Mouse (Mus musculus): ENCODE results near the gene Prkca.

Gene Prkca

DNA sequence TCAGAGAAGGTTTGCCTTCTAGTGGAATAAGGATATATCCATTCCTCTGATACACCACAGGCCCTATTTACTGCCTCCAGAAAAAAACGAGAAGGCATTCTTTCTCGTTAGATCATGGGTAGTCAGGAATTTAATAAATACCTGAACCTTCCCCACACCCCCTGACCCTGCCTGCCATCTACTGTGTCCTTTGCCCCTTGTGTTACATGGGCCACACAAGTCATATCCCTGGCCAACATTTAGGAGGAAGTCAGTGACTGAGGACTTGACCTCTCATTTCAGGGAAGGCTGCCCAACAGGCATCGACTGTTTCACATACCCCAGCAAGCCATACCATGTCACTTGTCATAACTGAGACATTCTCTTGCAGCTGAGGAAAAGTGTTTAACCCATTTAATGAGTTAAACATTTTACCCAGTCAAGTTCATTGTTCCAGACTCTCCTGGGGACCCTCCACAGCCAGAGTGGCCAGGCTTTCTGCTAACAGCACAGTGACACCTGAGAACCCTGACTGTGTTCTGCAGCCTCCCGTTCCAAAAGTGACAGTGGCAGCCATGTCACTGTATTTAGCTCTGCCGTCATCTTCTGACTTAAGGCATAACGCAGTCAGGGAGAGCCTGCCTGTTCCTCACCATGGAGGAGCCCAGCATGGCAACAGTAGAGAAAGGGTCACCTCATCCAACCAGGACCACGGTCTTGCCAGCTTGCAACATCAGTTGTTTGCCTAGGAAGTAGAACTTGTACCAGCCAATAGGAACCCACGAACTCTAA, 114.4 kb downstream of the Prkca start:
- DNase-seq: no peak

DNA sequence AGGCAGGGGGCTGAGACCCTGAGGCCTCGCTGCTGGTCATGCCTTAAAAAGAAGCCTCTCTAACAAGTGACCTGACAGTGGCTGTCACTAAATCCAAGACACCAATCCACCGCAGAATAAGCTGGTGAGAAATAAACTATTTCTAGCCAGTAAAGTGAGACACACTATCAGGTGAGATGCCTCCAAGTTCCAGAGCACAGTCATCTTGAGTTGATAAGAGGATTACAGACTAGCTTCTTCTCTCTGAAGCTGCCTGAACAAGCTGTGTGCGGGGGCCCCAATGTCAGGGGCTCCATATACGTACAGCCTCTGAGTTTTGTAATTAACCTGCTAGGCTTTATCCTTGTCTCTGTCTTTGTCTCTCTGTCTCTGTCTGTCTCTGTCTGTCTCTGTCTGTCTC, 115.2 kb downstream of the Prkca start:
- no peak for DNase-seq

DNA sequence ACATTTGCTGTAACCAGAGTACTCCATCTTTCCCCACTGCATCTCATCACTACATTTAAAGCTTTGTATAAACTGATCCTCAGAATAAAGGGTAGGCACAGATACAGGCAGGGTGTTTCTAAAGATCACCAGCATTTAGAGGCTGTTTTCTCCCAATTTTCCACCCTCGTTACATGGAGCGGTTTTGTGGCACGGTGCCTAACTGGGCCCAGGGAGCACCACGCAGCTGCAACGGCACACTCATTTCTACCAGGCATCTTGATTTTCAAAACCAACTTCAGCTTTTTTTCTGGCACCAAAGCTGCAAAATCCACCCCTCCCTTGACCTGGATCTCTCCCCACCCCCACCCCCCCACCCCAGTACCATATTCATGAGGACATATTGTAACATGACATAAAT, 117.5 kb downstream of the Prkca start:
- no peak for DNase-seq

DNA sequence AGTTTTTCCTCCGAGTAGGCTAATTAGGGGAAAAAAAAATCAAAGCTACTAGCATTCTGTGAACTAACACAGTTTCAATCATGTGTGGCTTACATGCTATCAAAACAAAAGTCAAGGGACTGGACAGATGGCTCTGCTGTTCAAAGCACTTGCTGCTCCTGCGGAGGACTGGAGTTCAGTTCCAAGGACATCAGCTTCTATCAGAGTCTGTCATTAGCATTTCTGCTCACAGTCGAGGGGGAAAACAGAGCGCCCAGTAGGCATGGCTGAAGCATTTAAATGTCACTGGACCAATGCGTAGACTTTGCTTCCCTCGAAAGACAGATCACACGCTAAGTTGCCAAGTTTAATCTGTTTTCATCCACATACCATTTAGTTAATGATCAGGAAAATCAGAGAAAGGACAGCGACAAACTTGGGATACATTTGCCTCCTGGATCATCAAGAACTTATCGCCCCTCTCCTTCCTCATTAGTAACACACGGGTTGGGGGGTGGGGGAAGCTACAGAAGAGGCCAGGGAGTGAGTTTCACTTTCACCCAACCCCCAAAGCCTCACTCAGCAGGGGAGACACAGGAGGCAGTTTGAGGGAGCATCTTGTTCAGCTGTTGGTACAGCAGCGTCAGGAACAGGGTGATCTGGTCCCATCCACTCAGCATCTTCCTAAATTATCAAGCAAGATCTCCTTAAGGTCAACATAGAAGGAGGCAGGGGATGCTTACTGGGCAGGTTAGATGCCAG, 119.3 kb downstream of the Prkca start:
- no peak for DNase-seq

DNA sequence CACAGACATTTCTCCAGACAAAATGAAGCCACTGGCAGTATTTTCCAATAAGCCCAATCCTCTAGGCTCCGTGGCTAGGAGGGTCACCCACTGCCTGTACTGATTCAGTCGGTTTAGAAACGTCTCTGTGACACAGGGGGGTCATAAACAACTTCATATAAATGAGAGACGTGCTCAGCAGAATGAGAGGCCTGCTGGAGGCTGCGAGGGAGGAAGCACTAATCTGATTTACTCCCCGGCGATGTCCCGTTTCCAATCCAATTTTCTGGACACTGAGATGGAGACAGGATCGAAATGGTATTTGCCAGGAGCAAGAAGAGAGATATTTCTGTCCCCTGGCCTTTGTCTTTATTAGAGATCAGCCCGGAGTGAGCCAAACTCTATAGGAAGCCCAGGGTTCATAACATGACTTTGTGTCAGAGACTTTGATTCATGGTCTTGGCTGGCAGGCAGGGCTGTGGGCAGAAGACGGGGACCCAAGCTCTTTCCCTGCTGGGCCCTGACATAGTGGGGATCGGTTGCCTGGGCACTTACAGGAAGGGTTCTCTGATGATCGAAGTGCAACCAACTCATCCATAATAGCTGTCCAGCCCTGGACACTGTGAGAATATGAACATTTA, 120.0 kb downstream of the Prkca start:
- no peak for DNase-seq

DNA sequence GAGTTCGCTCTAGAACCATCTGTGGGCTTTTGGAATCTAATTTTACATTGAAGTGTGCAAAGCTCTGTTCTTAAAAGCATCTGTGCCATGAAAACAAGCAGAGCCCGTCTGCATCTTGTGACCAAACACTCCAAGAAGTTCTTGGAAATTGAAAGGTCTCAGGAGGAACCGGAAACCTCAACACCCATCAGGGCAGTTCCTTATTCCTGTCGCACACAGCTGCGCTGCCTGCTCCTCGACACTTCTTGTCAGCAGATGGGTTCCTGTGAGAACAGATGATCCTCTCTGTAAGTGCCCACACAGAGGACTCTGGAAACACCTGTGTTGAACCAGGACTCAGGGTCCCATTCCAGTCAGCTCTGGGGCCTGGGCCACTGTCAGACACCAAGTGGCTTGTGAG, 120.6 kb downstream of the Prkca start:
- peak; percentile 49 to 54 for DNase-seq

DNA sequence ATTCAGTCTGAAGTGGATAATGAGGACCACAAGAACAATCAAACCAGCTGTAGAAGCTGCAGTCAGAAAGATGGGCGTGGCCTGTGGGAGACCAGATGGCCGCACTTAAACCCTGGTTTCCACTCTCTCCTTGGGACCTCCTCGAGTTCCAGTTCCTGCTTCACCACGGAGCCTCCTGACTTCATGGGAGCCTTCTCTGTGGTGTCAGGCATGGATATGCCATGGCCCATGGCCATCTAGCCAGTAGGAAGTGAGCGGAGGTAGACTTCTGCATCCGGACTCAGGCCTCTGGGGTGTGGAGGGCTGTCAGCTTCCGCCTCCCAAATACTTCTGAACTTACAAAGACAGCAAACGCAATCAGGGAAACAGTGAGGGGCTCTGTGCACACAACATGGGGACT, 121.1 kb downstream of the Prkca start:
- DNase-seq: peak; percentile 45 to 51

DNA sequence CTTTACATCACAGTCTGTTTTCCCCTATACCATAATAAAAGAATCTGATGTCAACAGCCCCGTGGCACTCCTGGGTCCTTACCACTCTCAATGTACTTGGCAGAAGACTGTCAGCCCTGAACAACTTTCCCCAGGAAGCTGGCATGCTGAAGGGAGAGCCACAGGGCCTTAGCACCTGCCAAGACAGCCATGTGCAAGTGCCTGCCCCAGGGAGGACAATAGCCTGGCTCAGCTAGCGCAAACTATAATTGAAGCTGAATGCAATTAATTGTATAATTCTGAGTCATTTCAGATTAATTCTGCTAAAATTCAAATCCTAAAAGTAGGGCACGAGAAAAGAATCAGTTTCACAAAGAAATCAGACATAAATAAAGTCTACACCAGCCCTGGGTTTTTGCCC, 121.7 kb downstream of the Prkca start:
- DNase-seq: no peak

DNA sequence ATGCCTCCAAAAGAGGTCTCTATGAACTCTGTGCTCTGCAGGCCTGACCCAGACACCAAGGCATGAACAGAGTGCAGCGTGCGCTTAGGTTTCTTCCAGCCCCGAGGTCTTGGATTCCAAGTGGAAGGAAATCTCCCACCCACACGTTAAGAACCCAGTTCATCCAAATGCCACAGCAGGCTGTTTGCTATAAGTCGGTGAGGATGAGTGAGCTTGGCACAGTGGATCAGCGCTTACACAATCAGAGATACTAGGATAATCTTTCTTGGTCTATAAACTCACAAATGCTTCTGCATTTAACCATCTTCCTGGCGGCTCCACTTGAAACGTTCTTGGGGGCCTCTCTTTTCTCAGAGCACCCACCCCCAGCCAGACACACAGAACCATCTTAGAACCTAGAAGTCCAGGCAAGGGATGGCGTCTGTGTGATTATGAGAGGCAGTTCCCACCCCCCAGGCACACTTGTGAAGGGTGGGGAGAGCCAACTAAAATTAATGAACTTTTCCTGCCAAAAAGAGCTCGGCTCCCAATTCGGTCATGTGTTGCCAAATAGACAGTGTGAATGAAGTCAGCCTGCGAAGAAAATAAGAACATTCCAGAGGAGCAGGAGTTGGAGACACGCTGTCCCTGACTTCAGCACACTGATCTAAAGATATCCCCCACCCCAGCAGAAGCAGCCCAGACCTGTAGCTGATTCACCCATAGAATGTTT, 122.4 kb downstream of the Prkca start:
- peak in 1 of 2 experiments; percentile 40 for DNase-seq

DNA sequence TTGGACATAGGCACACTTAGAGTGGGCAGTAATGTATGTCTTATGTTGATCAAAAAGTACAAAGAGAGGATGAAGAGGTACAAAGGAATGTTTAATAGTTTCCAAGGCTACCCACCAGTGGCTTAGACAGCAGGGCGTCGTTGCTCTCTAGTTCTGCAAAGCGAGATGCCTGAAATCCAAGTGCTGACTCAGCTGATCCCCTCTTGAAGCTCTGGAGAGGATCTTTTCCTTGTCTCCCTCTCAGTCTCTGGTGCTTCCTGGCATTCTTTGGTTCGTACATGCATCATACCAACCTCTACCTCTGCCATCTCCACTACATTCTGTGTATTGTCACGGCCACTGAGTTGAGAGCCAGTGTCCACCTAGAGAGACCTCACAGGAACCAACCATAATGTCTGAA, 123.1 kb downstream of the Prkca start:
- DNase-seq: no peak

DNA sequence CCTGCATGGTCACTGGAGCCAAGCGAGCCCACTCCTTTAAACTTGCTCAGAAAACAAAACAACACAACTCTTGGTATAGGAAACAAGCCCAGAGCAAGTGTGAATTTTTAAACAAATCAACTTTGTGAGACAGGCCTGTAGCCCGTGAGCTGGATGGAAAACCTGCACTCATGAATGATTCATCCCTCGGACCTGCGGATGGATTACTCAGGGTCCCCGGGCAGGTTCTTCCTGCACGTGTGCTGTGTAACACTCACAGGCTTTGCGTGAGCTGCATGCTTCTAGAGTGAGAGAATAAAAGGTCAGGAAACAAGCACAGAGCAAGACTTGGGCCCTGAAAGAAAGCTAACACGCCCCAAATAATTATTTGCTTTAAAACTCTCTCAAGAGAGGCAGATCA, 126.7 kb downstream of the Prkca start:
- DNase-seq: no peak

DNA sequence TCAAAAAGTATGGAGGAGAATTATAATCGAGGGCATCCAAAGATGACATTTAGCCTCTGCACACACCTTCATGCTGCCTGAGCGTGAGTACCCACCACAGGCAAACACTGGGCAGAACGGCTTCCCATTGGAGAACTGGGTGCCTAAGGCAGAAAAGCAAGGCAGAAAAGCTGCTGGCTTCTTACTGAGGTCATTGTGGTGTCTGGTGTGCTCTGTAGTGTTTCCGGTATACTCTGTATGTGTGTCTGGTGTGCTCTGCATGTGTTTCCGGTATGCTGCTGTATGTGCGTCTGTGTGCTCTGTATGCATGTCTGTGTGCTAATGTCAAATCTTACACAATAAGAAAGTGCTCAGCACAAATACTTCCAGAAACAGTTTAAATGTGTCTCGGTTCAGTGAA, 127.7 kb downstream of the Prkca start:
- no peak for DNase-seq

DNA sequence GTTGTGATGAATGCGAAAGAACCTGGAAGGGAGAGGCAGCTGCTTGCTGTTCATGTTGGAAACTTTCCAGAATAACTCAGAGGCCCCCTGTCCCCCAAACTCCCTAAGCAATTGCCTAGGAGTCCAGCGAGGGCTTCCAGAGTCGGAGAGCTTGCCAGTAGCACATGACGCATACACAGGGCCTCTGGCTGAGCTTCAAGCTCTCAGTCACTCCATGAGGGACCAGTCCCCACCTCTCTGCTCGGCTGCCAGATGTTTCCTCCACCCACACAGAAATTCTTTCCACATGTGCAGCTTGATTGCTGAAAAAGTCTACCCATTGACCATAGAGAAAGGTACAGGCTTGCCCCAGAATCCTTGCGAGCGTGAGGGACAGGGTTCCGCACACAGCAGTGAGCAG, 128.3 kb downstream of the Prkca start:
- peak; percentile 74 to 80 for DNase-seq

DNA sequence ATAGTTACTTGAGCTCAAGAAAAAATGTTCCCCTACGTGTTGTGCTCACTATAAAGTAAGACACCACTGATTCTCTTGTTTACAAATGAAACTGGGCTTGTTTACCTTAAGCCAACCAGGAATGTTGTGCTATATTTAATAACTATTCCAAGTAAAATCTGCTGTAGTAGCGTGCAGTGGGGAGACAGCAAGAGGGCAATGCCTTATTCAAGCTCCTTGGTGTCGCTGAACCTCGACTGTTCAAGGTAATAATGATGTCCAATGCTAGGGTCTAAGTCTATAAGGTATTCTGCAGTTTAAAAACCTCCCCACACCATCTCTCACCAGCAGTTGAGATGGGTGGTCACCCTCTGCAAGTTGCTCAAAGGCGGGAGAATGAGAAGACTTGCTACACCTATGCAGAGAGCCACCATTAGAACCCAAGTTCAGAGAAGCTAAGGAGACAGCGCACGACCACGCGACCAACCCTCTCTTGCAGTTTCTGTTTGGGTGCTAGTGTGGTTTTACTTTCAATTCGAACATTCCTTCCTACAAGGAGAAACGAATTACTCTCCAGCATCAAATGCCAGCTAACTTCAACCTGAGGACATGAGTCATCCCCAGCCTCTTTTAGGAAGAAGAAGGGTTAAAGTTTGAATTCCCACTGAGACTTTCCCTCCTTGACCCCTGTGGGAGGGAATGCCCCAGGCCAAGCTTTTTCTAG, 129.1 kb downstream of the Prkca start:
- no peak for DNase-seq

DNA sequence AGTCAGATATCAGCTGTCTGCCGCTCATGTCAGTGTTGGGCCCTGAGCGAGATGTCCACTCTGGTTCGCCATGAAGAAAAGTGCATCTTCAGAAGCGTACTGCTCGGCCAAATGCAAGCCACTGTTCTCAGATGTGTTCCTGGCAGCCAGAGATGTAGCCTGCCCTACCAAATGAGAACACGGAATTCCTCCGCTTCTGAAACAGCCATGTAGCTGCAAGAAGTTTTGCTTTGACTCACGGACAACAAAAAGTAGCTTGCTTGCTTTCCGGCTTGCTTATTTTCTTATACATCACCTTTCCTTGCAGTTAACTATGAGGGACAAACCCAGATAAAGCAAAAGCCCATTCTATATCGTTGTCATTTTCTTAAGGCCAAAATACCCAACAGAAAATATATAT, 129.9 kb downstream of the Prkca start:
- DNase-seq: no peak

DNA sequence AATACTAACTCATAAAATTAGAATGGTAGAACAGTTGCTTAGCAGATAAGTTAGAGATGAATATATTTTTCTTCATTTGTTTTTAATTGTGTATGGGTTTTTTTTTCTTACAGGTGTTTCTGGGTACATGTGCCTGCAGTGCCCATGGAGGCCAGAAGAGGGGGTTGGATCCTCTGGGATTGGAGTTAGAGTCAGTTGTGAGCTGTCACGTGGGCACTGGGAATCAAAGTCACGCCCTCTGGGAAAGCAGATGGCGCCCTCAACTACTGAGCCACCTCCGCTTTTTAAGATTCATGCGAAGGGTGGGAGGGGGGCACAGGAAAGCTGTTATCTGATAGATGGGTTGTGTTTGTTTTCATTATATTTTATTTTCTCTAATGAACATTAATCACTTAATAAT, 131.1 kb downstream of the Prkca start:
- DNase-seq: no peak

DNA sequence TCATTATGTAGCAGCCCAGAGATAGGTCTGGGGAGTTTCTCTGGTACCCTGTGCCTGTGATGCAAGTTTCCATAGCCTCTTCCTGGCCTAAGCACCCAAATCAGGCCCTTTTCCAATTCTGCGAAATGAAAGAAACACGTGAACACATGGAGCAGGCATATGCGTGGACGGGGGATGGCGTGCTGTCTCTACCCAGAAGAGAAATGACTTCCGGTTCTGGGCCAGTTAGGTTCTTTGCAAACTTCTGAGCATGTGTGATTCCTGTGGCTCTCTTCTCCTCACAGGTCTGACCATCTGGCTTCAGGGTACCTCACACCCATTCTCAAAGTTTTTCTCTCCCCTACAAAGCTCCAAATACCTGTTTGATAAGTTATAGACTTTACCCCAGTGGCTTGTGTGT, 131.7 kb downstream of the Prkca start:
- DNase-seq: no peak

DNA sequence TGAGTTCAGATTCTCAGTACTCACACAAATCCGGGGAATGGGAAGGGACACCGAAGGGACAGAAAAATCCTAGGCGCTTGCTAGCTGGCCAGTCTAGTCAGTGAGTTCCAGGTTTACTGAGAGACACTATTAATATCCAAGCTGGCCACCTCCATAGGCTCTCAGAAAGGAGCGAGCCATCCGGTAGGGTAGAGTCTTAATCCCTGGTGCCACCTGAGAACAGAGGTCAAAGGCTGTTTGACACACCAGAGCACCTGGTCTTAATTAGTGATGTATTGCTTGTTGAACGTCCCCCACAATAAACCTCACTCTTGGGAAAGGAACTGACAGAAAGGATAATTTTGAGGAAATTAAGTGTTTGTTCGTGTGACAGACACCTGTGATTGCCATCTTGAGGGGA, 133.0 kb downstream of the Prkca start:
- DNase-seq: no peak

DNA sequence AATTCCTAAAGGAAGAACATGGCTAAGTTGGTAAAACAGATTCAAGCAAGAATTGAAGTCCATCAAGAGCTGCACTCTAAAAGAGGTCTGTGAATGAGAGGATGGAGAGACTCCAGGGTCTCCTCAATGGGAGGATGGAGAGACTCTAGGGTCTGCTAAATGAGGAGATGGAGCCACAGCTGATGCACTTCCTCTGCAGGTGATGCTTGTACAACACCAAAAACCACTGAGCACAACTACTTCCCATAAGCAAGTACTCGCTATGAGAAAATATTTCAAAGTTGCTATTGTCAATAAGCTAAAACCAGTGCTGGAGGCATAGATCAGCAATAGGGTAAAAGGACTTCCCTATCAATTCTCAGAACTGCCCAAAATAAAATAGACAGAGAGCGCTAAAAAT, 137.1 kb downstream of the Prkca start:
- no peak for DNase-seq

DNA sequence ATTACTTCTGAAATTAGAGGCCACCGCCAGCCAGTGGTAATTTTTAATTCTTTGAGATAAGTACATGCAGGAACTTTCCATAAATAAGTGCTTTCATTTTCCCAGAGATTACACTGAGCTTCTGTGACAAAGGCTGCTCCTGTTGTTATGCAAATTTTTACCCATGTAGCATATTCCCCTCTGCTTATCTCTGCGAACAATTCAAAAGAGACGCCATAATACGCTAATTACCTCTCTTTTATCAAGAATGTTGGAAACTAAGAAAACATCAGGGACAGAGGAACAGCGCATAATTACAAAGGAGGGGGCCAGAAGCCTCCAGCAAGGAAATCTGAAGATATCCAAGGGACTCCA, 138.9 kb downstream of the Prkca start:
- no peak for DNase-seq

DNA sequence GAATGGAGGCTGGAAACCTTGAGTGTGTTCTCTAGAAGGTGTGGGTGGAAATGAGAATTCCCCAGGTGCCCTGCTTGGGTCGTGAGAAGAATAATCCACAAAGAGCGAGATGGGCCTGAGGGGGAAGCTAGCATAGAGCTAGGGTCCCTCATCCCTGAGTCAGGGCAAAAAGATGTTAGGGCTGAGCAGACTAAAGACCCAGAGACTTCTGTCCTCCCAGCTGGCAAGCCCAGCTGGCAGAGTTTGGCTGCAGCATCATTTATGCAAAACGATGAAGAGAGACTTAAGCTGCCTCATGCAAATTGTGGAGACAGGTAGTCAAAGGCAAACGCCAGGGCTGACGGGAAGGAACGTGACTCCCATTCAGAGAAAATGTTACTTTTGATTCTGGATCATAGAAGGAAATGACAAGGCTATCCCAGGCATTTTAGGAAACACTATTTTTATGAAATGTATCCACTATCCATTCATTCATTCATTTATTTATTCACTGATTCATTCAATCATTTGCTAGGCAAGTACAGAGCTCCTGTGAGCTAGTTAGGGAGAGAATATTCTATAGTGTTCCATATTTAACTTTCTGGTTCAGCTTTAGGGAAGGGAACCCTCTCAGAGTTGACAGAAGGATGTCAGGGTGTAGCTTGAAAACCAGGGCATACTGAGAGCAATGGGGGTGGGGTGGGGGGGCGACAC, 139.4 kb downstream of the Prkca start:
- no peak for DNase-seq

DNA sequence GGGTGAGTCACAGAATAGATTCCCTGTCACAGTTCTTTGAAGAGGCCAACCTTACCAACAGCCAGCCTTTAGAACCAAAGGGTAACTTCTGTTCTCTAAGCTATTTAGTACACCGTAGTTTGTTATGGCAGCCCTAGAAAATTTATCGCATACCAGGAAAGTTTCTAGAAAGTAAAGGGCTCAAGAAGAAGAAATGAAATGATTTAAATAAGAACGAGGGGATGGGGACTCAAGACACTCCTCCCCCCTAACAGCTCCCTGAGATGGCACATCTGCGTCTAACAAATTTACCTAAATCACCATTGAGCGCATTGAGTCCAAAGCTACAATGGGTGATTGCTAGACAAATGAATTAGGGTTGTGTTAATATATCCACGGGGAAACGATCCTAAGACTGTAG, 140.9 kb downstream of the Prkca start:
- DNase-seq: no peak
